Mouse (Mus musculus) MEL (cell line): ENCODE measurements at regions not wholly inside any gene's neighbourhood (a gene's known extent, or its start where the extent isn't known, plus 50 kb on each side); places are given as distances from the start of the nearest gene placed in this dataset.

ENCODE experiments used
- CTCF ChIP-seq, 3 experiments: IDR thresholded peaks in 2 of 3; conservative IDR thresholded peaks in 1 of 3; 2 replicates each; pipeline ENCODE4 v1.5.1; 2011 to 2012; ENCODE audit warnings: low read length in 3 of 3, low read depth in 2 of 3, mild to moderate bottlenecking in 2 of 3, improper control_type of control experiment in 1 of 3, inconsistent platforms in 1 of 3, mixed read lengths in 1 of 3, moderate library complexity in 1 of 3; ENCODE audit not compliant: control insufficient read depth in 1 of 3, insufficient read depth in 1 of 3, poor library complexity in 1 of 3, severe bottlenecking in 1 of 3
- E2F4 ChIP-seq: IDR thresholded peaks from 2 replicates; pipeline ENCODE4 v1.6.1; 2011; ENCODE audit warnings: low read depth, low read length, improper control_type of control experiment, borderline replicate concordance
- EP300 ChIP-seq, 2 experiments: IDR thresholded peaks; 2 replicates each; pipeline ENCODE4 v1.6.1; 2011; ENCODE audit warnings: improper control_type of control experiment in 2 of 2, low read length in 2 of 2, low read depth in 1 of 2, mild to moderate bottlenecking in 1 of 2
- MAX ChIP-seq: IDR thresholded peaks from 2 replicates; pipeline ENCODE4 v1.6.1; 2011; ENCODE audit warnings: low read length, improper control_type of control experiment
- NELFE ChIP-seq: IDR thresholded peaks from 2 replicates; pipeline ENCODE4 v1.6.1; 2011; ENCODE audit warnings: low read depth, low read length, improper control_type of control experiment
- NRF1 ChIP-seq: IDR thresholded peaks from 2 replicates; pipeline ENCODE4 v1.6.1; 2014; ENCODE audit warnings: low read depth, mild to moderate bottlenecking, inconsistent platforms, low read length, improper control_type of control experiment, moderate library complexity; ENCODE audit not compliant: poor library complexity, insufficient read depth, severe bottlenecking
- POLR2A ChIP-seq, 2 experiments: IDR thresholded peaks; 2 replicates each; pipeline ENCODE4 v1.6.1; 2011 to 2012; ENCODE audit warnings: low read length in 2 of 2, mild to moderate bottlenecking in 2 of 2, control low read depth in 1 of 2, improper control_type of control experiment in 1 of 2, low read depth in 1 of 2, moderate library complexity in 1 of 2; ENCODE audit not compliant: control insufficient read depth in 1 of 2, insufficient read depth in 1 of 2, poor library complexity in 1 of 2
- ZC3H11A ChIP-seq: IDR thresholded peaks from 2 replicates; pipeline ENCODE4 v1.6.1; 2012; ENCODE audit warnings: low read depth, mild to moderate bottlenecking, inconsistent platforms, low read length, improper control_type of control experiment

DNA sequence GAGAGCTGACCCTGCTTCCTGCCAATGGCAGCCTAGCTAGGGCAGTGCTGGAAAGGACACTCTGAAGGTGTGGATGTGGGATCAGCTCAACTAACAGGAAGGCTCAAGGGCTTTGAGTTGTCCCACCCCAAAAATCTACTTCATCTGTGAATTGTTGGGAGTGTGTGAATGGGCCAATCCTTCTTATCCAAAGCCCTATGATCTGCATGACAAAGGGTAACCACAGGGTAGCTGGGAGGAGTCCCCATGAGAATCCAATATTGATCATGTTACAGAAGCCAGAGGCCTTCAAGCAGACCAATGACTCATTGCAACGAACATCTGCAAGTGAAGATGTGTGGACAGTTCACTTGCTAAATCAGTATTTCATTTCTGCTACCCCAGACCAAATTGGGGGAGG lies 51.1 kb upstream of the Adra1b start:
- TF ChIP-seq POLR2A (IDR thresholded peaks at IDR 0.05; ENCODE audit: control insufficient read depth in 1 of 2, insufficient read depth in 1 of 2, low read depth in 1 of 2, low read length in 2 of 2, poor library complexity in 1 of 2) (no peak), E2F4 (no peak), NELFE (no peak), ZC3H11A (no peak), EP300 (IDR thresholded peaks at IDR 0.05; ENCODE audit: low read depth in 1 of 2, low read length in 2 of 2) (no peak), CTCF (IDR thresholded peaks at IDR 0.05 in 2 of 3, conservative IDR thresholded peaks at IDR 0.05 in 1 of 3; ENCODE audit: control insufficient read depth in 1 of 3, insufficient read depth in 1 of 3, low read depth in 2 of 3, low read length in 3 of 3, poor library complexity in 1 of 3, severe bottlenecking in 1 of 3) (no peak), MAX (no peak), NRF1 (no peak)
